9 mouse cellular contexts compared by ENCODE assay signal in genomic region chr1:91043191-91043590, GRCm38 (mm10). TPM values are rescaled to one million over a fixed set of nuclear protein-coding genes. Genes with fewer than 3 reads are reported as not detected.
DNase-seq lines count a peak whose midpoint lies in the region; ATAC-seq lines count a peak whose summit lies in the region.
"Had no signal": no experiment of that assay in that cellular context is flagged by ENCODE, and none has a peak within 500 bp of the region (broad histone marks: within the 10 kb centered on the region; RNA-seq: fewer than 3 reads in every experiment).

No protein-coding gene starts in this region.

- H3K4me3 ChIP-seq in hindbrain, embryonic 10.5 days = no peak overlapping the region
- no peak overlapping the region for H3K4me3 ChIP-seq in hindbrain, embryonic 11.5 days (ENCODE audit: low read depth, low read length)
- H3K4me3 ChIP-seq in hindbrain, embryonic 15.5 days = no peak overlapping the region

- DNase-seq in hindbrain, embryonic 10.5 days (ENCODE audit: low spot score) = no peak
- no peak for DNase-seq in hindbrain, embryonic 11.5 days (ENCODE audit: low spot score)
- DNase-seq in thymus, postnatal 4 days = peak; percentile 28
- DNase-seq in thymus, postnatal 25 days = no peak
- peak; percentile 91 for DNase-seq in yolk sac, embryonic 10.5 days (ENCODE audit: low spot score)
- no peak for DNase-seq in layer of hippocampus, postnatal 14 days (ENCODE audit: low spot score in 2 of 2)
- DNase-seq: embryo, embryonic 11 days; lung, postnatal 10 days had no signal

- no peaks in the 10 kb centered on the region for H3K36me3 ChIP-seq in hindbrain, embryonic 10.5 days
- H3K36me3 ChIP-seq in hindbrain, embryonic 11.5 days (ENCODE audit: control insufficient read depth, insufficient read depth, low read length) = no peaks in the 10 kb centered on the region
- no peaks in the 10 kb centered on the region for H3K36me3 ChIP-seq in hindbrain, embryonic 15.5 days

- H3K27ac ChIP-seq in hindbrain, embryonic 10.5 days = peak overlapping the region; percentile 13; the same call in 1 of the 2 replicates
- no peak overlapping the region for H3K27ac ChIP-seq in hindbrain, embryonic 11.5 days (ENCODE audit: low read depth, low read length)
- 0 out of 2 replicates have a peak overlapping the region, but pooled peaks have one; percentile 1 for H3K27ac ChIP-seq in hindbrain, embryonic 15.5 days (replicated peaks)

- H3K27me3 ChIP-seq in hindbrain, embryonic 10.5 days (ENCODE audit: insufficient read depth, poor library complexity, severe bottlenecking) = no peaks in the 10 kb centered on the region
- no peaks in the 10 kb centered on the region for H3K27me3 ChIP-seq in hindbrain, embryonic 11.5 days (ENCODE audit: control insufficient read depth, insufficient read depth, low read length)
- no peaks in the 10 kb centered on the region for H3K27me3 ChIP-seq in hindbrain, embryonic 15.5 days

- no peak for ATAC-seq in hindbrain, embryonic 11.5 days (ENCODE audit: low FRiP score)
- no peak for ATAC-seq in hindbrain, embryonic 15.5 days (ENCODE audit: low FRiP score, low read depth)

- WGBS in hindbrain, embryonic 10.5 days = 76% methylated on average over 5 of the region's 5 CpGs
- 69% methylated on average over 5 of the region's 5 CpGs for WGBS in hindbrain, embryonic 11.5 days
- whole genome bisulfite sequencing in hindbrain, embryonic 15.5 days = 62% methylated on average over 5 of the region's 5 CpGs

- peaks cover 55% of the 10 kb centered on the region for H3K4me1 ChIP-seq in hindbrain, embryonic 10.5 days (replicated peaks)
- H3K4me1 ChIP-seq in hindbrain, embryonic 11.5 days (replicated peaks; ENCODE audit: control insufficient read depth, insufficient read depth, low read length) = peaks cover 2% of the 10 kb centered on the region; the same call in 1 of the 2 replicates
- peaks cover 28% of the 10 kb centered on the region for H3K4me1 ChIP-seq in hindbrain, embryonic 15.5 days (replicated peaks)

- no peak overlapping the region for H3K4me2 ChIP-seq in hindbrain, embryonic 11.5 days (replicated peaks; ENCODE audit: low read depth, low read length)
- H3K4me2 ChIP-seq in hindbrain, embryonic 15.5 days = no peak overlapping the region

- no peaks in the 10 kb centered on the region for H3K9me3 ChIP-seq in hindbrain, embryonic 10.5 days
- no peaks in the 10 kb centered on the region for H3K9me3 ChIP-seq in hindbrain, embryonic 11.5 days (ENCODE audit: control insufficient read depth, low read length)
- H3K9me3 ChIP-seq in hindbrain, embryonic 15.5 days = no peaks in the 10 kb centered on the region

- H3K9ac ChIP-seq in hindbrain, embryonic 11.5 days (ENCODE audit: low read depth, low read length) = no peak overlapping the region
- H3K9ac ChIP-seq in hindbrain, embryonic 15.5 days = no peak overlapping the region

RNA-seq across cellular contexts. Expression of gene Lrrfip1, which starts 44.7 kb away (rescaled TPM):
- 18.3 and 21.9 TPM in 2 replicates for polyA plus RNA-seq in hindbrain, embryonic 10.5 days (2016; fragmentation: Nextera tagmentation; extraction: Ambion mirVana)
- polyA plus RNA-seq in hindbrain, embryonic 11.5 days (2014; fragmentation: Nextera tagmentation; extraction: Ambion mirVana) = 23.5 and 27.7 TPM in 2 replicates
- 39.0 and 41.5 TPM in 2 replicates for polyA plus RNA-seq in hindbrain, embryonic 15.5 days (2015; fragmentation: Nextera tagmentation; extraction: Ambion mirVana)
- total RNA-seq in layer of hippocampus, postnatal 14 days (2021) = 10 to 100 TPM; 73.0 to 82.7 TPM

Comparison
In these comparisons a context has a peak if more than half of its experiments do, and no peak if none do; other contexts are left out.
1. DNase-seq: peak in thymus, postnatal 4 days (single experiment) and yolk sac, embryonic 10.5 days (single experiment); none in hindbrain, embryonic 10.5 days (single experiment), hindbrain, embryonic 11.5 days (single experiment), thymus, postnatal 25 days (single experiment) and layer of hippocampus, postnatal 14 days (0 of 2).